Mouse (Mus musculus) forebrain, embryonic 10.5 days (tissue): Measurements from ENCODE around the gene Wfikkn2. TPM values are rescaled to one million over a fixed set of nuclear protein-coding genes. Genes with fewer than 3 reads are reported as not detected.

ENCODE experiments used
- DNase-seq: peaks from one replicate; pipeline ENCODE4 v3.0.0-alpha.2; 2017; ENCODE audit warnings: low spot score; ENCODE audit errors: extremely low spot score
- H3K27ac ChIP-seq: fragments of 300-500 bp; sonication (generic); 2 replicates; pipeline ENCODE4 v1.5.1; 2016; ENCODE audit warnings: mild to moderate bottlenecking
- H3K27me3 ChIP-seq: fragments of 300-500 bp; sonication (generic); 2 replicates; pipeline ENCODE4 v1.6.1; 2016; ENCODE audit warnings: mild to moderate bottlenecking; ENCODE audit not compliant: poor library complexity, severe bottlenecking
- H3K36me3 ChIP-seq: fragments of 300-500 bp; sonication (generic); replicated peaks from 2 replicates; pipeline ENCODE4 v1.6.1; 2016; ENCODE audit warnings: mild to moderate bottlenecking, moderate library complexity
- H3K4me1 ChIP-seq: fragments of 300-500 bp; sonication (generic); 2 replicates; pipeline ENCODE4 v1.6.1; 2016
- H3K4me3 ChIP-seq: fragments of 300-500 bp; sonication (generic); 2 replicates; pipeline ENCODE4 v1.5.1; 2016; ENCODE audit warnings: mild to moderate bottlenecking, moderate library complexity
- H3K9me3 ChIP-seq: fragments of 300-500 bp; sonication (generic); 2 replicates; pipeline ENCODE4 v1.6.1; 2016; ENCODE audit warnings: mild to moderate bottlenecking, moderate library complexity
- WGBS: fragments of 180-500 bp; shearing (Covaris S2); methylation state at CpG from one replicate; pipeline ENCODE4 v1.1.7; 2016; 5-methylcytosine and 5-hydroxymethylcytosine counted together
- polyA plus RNA-seq: library from polyadenylated mRNA; unstranded; fragments of >200 nt; fragmentation: Nextera tagmentation; extraction: Ambion mirVana; gene quantifications from 2 replicates; pipeline ENCODE4 v1.2.1, GENCODE M21; 2016

The Wfikkn2 gene
- polyA plus RNA-seq, 1 experiment from 2014 or later = 1.2 TPM

DNA sequence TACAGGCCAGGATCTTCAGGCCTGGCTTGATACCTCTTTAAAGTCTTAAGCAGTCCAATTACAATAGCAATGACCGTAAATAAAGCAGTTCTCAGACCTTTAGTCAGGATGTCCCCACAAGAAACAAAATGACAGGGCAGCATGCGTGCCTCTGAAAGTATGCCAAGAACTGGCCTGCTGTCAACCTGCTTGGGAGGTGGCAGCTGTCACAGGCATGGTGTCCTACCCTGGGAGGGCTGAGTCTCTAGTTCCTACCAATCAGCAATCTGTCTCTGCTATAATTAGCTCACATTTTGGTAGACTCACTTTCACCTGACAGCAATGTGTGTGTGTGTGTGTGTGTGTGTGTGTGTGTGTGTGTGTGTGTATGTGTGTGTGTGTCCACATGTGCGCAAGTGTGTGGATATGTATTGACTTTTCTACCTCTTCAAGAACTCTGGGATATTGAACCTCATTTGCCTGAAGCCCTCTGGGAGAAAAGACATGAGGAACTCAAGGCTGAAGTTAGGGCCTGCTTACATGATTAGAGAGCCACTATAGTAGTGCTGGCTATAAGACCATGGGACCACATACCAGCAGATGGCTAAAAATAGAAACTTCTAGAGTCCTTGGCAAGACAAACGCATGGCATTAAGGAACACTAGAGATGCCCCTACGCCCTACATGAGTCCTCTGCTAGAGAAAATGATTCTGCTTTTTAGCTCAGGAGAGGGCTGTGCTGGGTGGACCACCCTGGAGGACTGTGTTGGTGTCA, 16.4 kb downstream of the Wfikkn2 start:
- Histone ChIP-seq H3K4me1 (peaks cover 42% of the 10 kb centered on the region), H3K4me3 (no peak overlapping the region), H3K36me3 (no peaks in the 10 kb centered on the region), H3K27ac (no peak overlapping the region), H3K27me3 (no peaks in the 10 kb centered on the region), H3K9me3 (no peaks in the 10 kb centered on the region)
- 92% methylated on average over 5 of the region's 5 CpGs for WGBS
- DNase-seq = no peak

DNA sequence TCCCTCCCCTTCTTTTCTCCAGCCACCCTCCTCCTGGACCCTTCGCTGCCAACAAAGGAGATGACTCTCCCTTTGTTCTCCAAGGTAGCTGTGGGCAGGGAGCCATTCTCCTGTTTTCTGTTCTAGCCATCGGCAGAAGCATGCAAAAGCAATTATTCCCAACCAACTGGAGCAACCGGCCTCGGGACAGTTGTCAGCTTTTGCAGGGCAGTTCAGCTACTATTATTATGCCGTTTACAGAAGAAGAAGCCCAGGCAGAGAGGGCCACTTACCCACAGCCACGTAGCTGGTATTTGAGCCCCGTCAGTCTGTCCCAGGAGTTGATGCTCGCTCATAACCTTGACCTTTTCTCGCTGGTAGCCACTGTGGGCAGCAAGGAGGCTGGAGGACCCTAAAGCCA, 17.4 kb downstream of the Wfikkn2 start:
- no peaks in the 10 kb centered on the region for H3K9me3 ChIP-seq
- peak overlapping the region; percentile 65 for H3K27ac ChIP-seq
- H3K36me3 ChIP-seq = no peaks in the 10 kb centered on the region
- peaks cover 38% of the 10 kb centered on the region for H3K4me1 ChIP-seq
- H3K27me3 ChIP-seq = no peaks in the 10 kb centered on the region
- DNase-seq = no peak
- H3K4me3 ChIP-seq = no peak overlapping the region
- WGBS = 45% methylated on average over 9 of the region's 9 CpGs

DNA sequence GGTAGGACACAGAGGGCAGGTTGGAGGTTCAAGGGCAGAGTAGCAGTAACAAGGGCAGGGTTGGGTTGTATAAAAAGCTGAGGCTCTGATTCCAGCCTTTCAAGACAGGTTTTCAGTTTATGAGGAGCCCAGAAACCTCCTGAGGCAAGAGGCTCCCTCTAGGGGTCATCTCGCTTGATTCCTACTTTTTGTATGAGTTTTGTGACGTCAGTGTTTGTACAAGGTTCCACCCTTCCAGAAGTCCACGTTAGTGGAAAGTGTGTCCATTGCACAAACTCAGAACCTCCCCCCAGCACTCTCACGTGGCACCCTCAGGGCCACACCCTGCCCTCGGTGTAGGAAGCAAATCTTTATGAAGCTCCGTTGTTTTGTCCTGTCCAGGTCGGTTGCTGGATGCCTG, 19.8 kb downstream of the Wfikkn2 start:
- WGBS = 48% methylated on average over 7 of the region's 7 CpGs
- no peak for DNase-seq
- Histone ChIP-seq H3K36me3 (no peaks in the 10 kb centered on the region), H3K27ac (no peak overlapping the region), H3K4me3 (no peak overlapping the region), H3K4me1 (peaks cover 22% of the 10 kb centered on the region), H3K9me3 (no peaks in the 10 kb centered on the region), H3K27me3 (no peaks in the 10 kb centered on the region)

DNA sequence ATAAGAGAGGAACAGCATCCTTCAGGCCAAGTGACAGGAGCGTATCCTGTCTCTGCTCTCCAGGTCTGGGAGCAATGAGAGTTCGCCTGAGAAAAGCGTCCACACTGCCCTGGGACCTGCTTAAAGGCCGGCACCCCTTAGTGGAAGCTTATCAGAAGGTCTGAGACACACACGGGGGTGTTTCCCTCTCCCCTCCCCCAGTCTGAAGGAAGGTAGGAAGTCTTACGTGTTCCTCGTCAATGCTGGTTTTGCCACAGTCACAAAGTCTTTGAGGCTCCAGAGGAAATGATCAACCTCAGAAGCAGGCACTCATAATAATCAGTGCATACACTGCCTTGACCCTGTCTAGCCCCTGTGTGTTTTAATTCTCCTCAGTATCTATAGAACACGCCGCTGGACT, 22.3 kb downstream of the Wfikkn2 start:
- Histone ChIP-seq H3K27ac (no peak overlapping the region), H3K27me3 (no peaks in the 10 kb centered on the region), H3K36me3 (no peaks in the 10 kb centered on the region), H3K4me1 (peaks cover 19% of the 10 kb centered on the region), H3K4me3 (no peak overlapping the region), H3K9me3 (no peaks in the 10 kb centered on the region)
- 85% methylated on average over 9 of the region's 9 CpGs for WGBS
- no peak for DNase-seq

DNA sequence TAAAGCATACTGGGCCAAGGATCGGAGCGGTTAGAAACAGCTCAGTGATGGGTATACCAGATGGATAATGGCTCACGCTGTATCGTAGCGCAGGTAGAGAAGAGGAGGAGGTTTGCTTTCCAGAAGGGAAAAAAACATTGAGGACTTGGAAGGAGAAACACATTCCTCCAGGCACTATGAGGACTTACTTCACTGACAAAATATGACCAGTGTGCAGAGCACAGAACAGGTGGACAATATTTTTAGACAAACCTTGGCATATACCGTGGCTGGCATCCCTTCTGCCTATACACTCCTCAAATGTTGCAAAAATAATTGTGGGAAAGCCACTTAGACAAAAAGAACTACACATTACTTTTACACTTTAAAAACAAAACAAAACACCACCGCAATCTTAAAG, 24.5 kb downstream of the Wfikkn2 start:
- H3K27ac ChIP-seq = no peak overlapping the region
- H3K27me3 ChIP-seq = no peaks in the 10 kb centered on the region
- H3K4me3 ChIP-seq = no peak overlapping the region
- no peak for DNase-seq
- H3K4me1 ChIP-seq = peaks cover 15% of the 10 kb centered on the region
- H3K36me3 ChIP-seq = no peaks in the 10 kb centered on the region
- WGBS = 95% methylated on average over 7 of the region's 7 CpGs
- no peaks in the 10 kb centered on the region for H3K9me3 ChIP-seq

DNA sequence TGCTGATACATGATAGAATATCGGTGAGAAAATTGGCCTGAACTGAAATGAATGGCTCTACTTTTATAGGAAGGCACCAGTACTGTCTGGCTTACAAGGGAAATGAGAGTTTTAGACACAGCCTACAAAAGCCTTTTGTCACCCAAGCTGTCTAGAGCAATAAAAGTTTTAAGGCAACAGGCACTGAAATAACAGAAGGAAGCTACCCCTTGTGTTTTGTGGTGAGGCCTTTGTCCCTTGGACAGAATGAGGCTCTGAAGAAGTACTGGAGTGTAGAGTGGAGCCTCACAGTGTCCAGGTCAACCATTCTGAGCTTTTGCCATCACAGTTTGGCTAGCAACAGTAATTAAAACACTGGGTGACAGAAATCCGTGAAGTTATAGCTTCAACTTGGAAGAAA, 29.6 kb downstream of the Wfikkn2 start:
- H3K27me3 ChIP-seq = no peaks in the 10 kb centered on the region
- H3K4me3 ChIP-seq = no peak overlapping the region
- 65% methylated on average over 2 of the region's 2 CpGs for WGBS
- peaks cover 41% of the 10 kb centered on the region for H3K4me1 ChIP-seq
- H3K9me3 ChIP-seq = no peaks in the 10 kb centered on the region
- no peak for DNase-seq
- peaks cover 21% of the 10 kb centered on the region for H3K36me3 ChIP-seq
- no peak overlapping the region for H3K27ac ChIP-seq

DNA sequence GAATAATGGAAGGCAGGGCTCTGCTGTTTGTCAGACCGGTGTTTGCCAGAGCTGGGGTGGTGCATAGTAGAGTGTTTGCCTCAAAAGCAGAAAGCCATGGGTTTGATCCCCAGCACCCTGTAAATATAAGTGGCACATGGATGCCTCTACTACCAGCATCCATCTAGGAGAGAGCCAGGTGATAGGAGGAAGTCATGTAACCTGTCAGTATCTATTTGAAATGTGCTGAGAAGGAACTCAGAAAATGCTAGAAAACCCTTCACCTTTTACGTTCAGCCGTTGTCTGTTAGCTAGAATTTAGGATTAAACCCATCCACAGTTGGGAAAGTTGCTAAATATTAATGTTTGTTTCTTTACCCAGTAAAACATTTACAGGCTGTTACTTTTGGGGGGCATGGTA, 30.2 kb downstream of the Wfikkn2 start:
- H3K4me3 ChIP-seq = no peak overlapping the region
- DNase-seq = no peak
- peaks cover 43% of the 10 kb centered on the region for H3K4me1 ChIP-seq
- peaks cover 21% of the 10 kb centered on the region for H3K36me3 ChIP-seq
- no peak overlapping the region for H3K27ac ChIP-seq
- WGBS = 92% methylated on average over 3 of the region's 3 CpGs
- H3K9me3 ChIP-seq = no peaks in the 10 kb centered on the region
- no peaks in the 10 kb centered on the region for H3K27me3 ChIP-seq

DNA sequence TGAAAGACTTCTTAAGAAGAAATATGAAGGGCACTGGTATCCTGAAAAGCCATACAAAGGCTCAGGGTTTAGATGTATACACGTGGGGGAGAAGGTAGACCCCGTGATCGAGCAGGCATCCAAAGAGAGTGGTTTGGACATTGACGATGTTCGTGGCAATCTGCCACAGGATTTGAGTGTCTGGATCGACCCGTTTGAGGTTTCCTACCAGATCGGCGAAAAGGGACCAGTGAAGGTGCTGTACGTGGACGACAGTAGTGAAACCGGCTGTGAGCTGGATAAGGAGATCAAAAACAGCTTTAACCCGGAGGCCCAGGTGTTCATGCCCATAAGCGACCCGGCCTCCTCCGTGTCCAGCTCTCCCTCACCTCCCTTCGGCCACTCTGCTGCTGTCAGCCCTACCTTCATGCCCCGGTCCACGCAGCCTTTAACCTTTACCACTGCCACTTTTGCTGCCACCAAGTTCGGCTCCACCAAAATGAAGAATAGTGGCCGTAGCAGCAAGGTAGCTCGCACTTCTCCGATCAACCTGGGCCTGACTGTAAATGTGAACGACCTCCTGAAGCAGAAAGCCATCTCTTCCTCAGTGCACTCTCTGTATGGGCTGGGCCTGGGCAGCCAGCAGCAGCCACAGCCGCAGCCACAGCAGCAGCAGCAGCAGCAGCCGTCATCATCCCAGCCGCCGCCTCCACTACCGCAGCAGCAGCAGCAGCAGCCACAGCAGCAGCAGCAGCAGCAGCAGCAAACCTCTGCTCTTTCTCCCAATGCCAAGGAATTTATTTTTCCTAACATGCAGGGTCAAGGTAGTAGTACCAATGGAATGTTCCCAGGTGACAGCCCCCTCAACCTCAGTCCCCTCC, 31.8 kb downstream of the Wfikkn2 start:
- DNase-seq = no peak
- Histone ChIP-seq H3K27me3 (no peaks in the 10 kb centered on the region), H3K4me1 (peaks cover 55% of the 10 kb centered on the region), H3K4me3 (peak overlapping the region; percentile 15), H3K27ac (no peak overlapping the region), H3K36me3 (peaks cover 21% of the 10 kb centered on the region), H3K9me3 (no peaks in the 10 kb centered on the region)
- WGBS = 93% methylated on average over 29 of the region's 29 CpGs

DNA sequence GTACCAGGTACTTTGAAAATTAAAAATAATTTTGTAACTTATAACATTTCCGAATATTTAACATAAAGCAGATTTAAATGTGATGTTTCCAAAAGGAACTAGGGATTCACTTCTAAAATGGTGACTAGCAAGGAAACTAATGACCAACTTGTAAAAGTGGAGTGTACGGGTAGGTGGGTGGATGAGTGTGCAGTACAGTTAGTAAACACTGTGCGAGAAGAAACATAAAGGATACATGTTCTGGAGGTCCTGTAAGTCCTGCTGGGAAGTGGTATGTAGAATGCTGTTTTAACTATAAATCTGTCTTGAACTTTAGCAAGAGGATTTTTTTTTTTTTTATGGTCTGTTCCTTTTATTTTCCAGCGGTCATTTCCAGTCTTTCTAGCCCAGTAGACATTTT, 32.8 kb downstream of the Wfikkn2 start:
- Histone ChIP-seq H3K27ac (no peak overlapping the region), H3K4me1 (peaks cover 47% of the 10 kb centered on the region), H3K27me3 (no peaks in the 10 kb centered on the region), H3K9me3 (no peaks in the 10 kb centered on the region), H3K36me3 (peaks cover 21% of the 10 kb centered on the region), H3K4me3 (peak overlapping the region; percentile 96)
- no peak for DNase-seq
- WGBS = 82% methylated on average over 4 of the region's 4 CpGs

DNA sequence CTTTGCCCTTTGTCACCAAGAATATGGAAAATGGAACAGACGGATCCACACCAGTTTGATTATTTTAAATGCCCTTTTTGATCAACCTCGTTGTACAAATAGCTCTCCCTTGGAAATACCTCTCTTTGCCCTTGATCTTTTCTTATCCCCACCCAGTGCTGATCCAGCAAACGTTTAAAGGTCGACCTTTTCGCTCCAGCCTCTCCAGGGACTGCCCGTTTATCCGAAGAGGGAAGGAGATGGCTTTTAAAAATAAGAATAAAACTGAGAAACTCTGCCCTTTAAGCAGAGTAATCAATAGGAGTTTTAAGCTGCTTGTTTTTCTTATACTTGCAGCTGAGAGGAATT, 33.3 kb downstream of the Wfikkn2 start:
- no peaks in the 10 kb centered on the region for H3K9me3 ChIP-seq
- H3K27ac ChIP-seq = peak overlapping the region; percentile 99
- DNase-seq = no peak
- H3K4me3 ChIP-seq = peak overlapping the region; percentile 96
- H3K27me3 ChIP-seq = no peaks in the 10 kb centered on the region
- H3K4me1 ChIP-seq = peaks cover 47% of the 10 kb centered on the region
- 2% methylated on average over 7 of the region's 7 CpGs for WGBS
- peaks cover 21% of the 10 kb centered on the region for H3K36me3 ChIP-seq

DNA sequence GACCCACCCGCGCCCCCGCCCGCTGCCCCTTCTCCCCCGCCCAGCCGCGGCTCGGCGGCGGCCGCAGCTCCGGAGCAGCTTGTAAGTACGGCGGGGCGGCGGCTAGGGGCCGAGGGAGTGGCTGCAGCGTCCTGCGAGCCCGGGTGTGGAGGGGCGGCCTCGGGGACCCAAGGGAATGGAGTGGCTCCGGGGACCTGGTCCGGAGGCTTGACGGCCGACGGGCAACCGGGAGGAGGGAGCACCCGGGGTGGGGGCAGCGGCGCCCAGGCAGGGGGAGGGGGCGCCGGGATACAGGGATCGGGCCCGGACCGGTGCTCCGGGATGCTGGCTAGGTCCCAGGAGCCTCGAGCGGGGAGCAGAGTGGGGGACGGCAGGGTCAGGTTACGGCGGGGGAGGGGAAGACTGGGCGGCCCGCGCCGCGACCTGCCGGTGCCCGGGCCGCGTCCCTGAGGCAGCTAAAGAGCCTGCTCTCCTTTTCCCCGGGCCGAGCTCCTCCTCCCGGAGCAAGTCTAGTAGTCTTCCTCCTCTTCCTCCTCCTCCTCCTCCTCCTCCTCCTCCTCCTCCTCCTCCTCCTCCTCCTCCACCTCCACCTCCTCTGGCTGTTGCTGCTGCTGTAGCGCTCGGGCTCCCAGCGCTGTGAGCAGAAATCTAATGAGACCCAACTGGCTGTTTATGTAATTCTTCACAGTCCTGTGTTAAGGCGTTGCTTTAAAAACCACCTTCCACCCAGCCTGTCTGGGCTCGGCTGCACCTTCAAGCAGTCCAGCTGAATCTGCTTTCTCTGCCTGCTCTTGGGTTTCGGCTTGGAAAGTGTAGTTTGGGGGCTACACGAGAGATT, 33.9 kb downstream of the Wfikkn2 start:
- Histone ChIP-seq H3K36me3 (peaks cover 21% of the 10 kb centered on the region), H3K27ac (peak overlapping the region; percentile 99), H3K4me1 (peaks cover 51% of the 10 kb centered on the region), H3K9me3 (no peaks in the 10 kb centered on the region), H3K4me3 (peak overlapping the region; percentile 96), H3K27me3 (no peaks in the 10 kb centered on the region)
- WGBS = under 1% methylated on average over 50 of the region's 61 CpGs
- peak; percentile 83 for DNase-seq

DNA sequence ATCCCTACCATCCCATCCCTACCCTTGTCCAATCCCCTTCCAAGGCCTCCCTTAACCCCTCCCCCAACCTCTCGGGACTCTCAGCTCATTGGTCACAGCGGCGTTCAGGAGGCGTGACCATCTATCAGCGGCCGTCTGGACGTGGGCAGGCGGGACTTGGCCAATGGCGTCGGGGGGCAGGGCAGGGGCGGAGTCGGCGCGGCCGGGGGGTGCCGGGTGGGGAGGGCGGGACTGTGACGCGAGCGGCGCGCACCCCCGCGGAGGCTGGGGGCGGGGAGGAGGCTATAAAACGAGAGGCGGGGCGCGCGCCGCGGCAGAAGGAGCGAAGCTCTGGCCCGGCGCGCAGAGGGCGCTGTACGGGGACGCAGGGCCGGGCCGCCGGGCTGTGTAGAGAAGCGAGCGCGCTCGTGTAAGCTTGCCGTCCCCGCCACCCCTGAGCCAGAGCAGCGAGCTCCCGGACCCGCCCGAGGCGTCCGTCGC, 34.6 kb downstream of the Wfikkn2 start, which contains the start of gene Tob1:
TSS of gene Tob1 (plus strand) at position 331 of the 480 bp plus-strand sequence.
- peak within 1 kb of the TSS; percentile 96 for H3K4me3 ChIP-seq
- peak; percentile 99 for DNase-seq
- H3K4me1 ChIP-seq = peaks cover 54% of the 10 kb centered on the region
- H3K27me3 ChIP-seq = 0 out of 2 replicates have a peak, but pooled peaks cover under 1% of the 10 kb centered on the region
- peak within 1 kb of the TSS; percentile 99 for H3K27ac ChIP-seq
- peaks cover 21% of the 10 kb centered on the region for H3K36me3 ChIP-seq
- no peaks in the 10 kb centered on the region for H3K9me3 ChIP-seq
- WGBS = under 1% methylated on average over 55 of the region's 55 CpGs
